Mouse (Mus musculus): ENCODE measurements around the gene P2rx6. TPM values are rescaled to one million over a fixed set of nuclear protein-coding genes. Genes with fewer than 3 reads are reported as not detected.
A peak's percentile ranks its signal among the peaks of the same experiment; 100 is the strongest.
"Not testable (repeated sequence)": the region's sequence is repeated elsewhere in the genome, so short reads cannot be mapped to it uniquely, and the experiment has no call there.

Gene P2rx6
- polyA plus RNA-seq, 1 experiment from 2014 or later: 0.33 TPM

- WGBS: 86% methylated on average over 3 of the region's 3 CpGs
- Histone ChIP-seq H3K27ac (no peak overlapping the region), H3K9ac (replicated peaks) (no peak overlapping the region), H3K36me3 (no peaks in the 10 kb centered on the region), H3K4me2 (no peak overlapping the region), H3K27me3 (peaks cover 11% of the 10 kb centered on the region), H3K4me1 (replicated peaks) (peaks cover 6% of the 10 kb centered on the region), H3K9me3 (no peaks in the 10 kb centered on the region), H3K4me3 (replicated peaks) (no peak overlapping the region)
- no peak for ATAC-seq (ENCODE audit: insufficient number of reproducible peaks, insufficient read depth, low FRiP score, low TSS enrichment, low read depth)
Observed at GRCm38 (mm10) chr16:17536584-17536983, 25.1 kb upstream of the P2rx6 start.

DNA sequence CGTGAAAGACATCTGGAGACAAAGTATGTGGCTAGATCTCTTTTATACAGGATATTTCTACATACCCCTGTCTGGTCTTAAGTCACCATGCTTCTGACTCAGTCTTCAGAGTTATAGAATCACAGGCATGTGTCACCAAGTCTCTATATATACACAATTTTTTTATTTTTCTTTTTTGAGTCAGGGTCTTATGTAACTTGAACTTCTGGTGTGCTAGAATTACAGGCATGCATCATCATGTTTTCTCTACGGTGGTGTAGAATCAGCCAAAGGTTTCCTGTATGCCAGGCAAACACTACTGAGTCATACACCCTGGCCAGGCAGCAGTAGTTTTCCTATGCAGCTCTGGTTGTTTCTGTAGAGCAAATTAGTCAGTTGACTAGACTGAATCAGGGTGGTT is 19.1 kb upstream of the P2rx6 start:
- Histone ChIP-seq H3K27me3 (peaks cover 11% of the 10 kb centered on the region), H3K4me2 (no peak overlapping the region), H3K9ac (replicated peaks) (no peak overlapping the region), H3K4me1 (replicated peaks) (no peaks in the 10 kb centered on the region), H3K4me3 (replicated peaks) (no peak overlapping the region), H3K9me3 (peaks cover 3% of the 10 kb centered on the region; the same call in 1 of the 2 replicates), H3K36me3 (no peaks in the 10 kb centered on the region), H3K27ac (no peak overlapping the region)
- 79% methylated on average over 2 of the region's 2 CpGs for WGBS
- no peak for ATAC-seq (ENCODE audit: insufficient number of reproducible peaks, insufficient read depth, low FRiP score, low TSS enrichment, low read depth)

- Histone ChIP-seq H3K36me3 (no peaks in the 10 kb centered on the region), H3K27ac (no peak overlapping the region), H3K4me3 (replicated peaks) (no peak overlapping the region), H3K9ac (replicated peaks) (no peak overlapping the region), H3K4me2 (no peak overlapping the region), H3K4me1 (replicated peaks) (peaks cover 20% of the 10 kb centered on the region), H3K9me3 (0 out of 2 replicates have a peak, but pooled peaks cover under 1% of the 10 kb centered on the region), H3K27me3 (peaks cover 6% of the 10 kb centered on the region; the same call in 1 of the 2 replicates)
- 75% methylated on average over 7 of the region's 7 CpGs for WGBS
- ATAC-seq (ENCODE audit: insufficient number of reproducible peaks, insufficient read depth, low FRiP score, low TSS enrichment, low read depth): no peak
Observed at GRCm38 (mm10) chr16:17552837-17553236, 8.8 kb upstream of the P2rx6 start.

DNA sequence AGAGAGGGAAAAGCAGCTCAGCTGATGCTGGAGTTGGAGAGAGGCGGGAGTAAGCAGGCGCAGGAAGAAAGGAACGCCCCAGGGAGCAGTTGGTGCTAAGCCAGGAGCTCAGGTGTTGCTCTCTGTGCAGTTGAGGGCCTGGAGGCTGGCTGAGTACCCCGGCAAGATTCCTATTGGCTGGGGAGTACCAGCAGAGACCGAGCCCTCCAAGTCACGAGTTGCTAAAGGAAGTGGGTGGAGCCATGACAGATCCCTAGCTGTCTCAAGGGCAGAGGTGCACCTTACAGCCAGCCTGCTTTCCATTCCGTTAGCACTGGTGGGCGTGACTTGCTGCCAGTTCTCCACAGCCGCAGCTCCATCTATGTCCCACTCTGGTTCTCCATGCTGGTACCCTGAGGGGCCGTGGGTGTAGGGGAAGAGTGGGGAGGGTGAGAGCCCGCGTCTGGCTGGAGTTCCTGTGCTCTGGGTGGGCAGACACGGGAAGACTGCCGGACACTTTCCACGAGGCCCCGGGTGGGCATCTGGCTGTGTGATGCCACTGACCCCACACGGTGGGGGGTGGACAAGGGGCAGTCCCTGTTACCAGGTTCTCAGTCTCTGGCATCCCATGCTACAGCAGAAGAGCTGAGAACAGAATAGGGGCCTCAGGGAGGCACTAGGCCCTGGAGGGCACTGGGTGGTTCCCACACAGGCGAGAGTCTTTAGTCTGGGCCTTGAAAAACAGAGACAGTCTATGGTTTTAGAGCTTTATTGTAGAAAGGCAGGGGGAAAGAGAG is 7.6 kb upstream of the P2rx6 start:
- no peaks in the 10 kb centered on the region for H3K36me3 ChIP-seq
- 8% methylated on average over 18 of the region's 18 CpGs for WGBS
- H3K4me1 ChIP-seq (replicated peaks): peaks cover 32% of the 10 kb centered on the region
- H3K4me2 ChIP-seq: peak overlapping the region; percentile 53
- peaks cover 9% of the 10 kb centered on the region for H3K27me3 ChIP-seq
- peak overlapping the region; percentile 18 for H3K4me3 ChIP-seq (replicated peaks)
- H3K9ac ChIP-seq (replicated peaks): no peak overlapping the region
- no peaks in the 10 kb centered on the region for H3K9me3 ChIP-seq
- peak; percentile 95 for ATAC-seq (ENCODE audit: insufficient number of reproducible peaks, insufficient read depth, low FRiP score, low TSS enrichment, low read depth)
- H3K27ac ChIP-seq: peak overlapping the region; percentile 87

DNA sequence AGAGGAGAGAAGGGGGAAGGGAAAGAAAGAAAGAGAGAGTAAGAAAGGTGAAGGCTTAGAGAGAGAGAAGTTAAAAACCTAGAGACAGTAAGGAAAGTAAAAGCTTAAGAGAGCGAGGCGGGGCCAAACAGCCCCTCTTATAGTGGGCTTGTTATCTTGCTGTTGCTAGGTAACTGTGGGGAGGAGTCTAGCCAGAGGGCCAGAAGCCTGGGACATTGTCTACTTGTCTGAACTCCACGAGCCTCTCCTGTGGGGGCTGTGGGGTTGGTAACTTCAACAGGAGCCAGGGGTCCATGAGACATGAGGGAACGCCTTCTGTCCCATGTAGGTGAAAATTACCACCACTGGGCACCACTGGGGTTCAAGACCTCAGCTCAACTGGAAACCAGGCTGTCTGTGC is 7.0 kb upstream of the P2rx6 start:
- H3K9me3 ChIP-seq; H3K36me3 ChIP-seq; H3K9ac ChIP-seq (replicated peaks); ATAC-seq (ENCODE audit: insufficient number of reproducible peaks, insufficient read depth, low FRiP score, low TSS enrichment, low read depth): not testable (repeated sequence)
- H3K27me3 ChIP-seq: peaks cover 15% of the 10 kb centered on the region; the same call in 1 of the 2 replicates
- H3K27ac ChIP-seq: peak overlapping the region; percentile 87
- H3K4me3 ChIP-seq (replicated peaks): 0 out of 2 replicates have a peak overlapping the region, but pooled peaks have one; percentile 18
- peak overlapping the region; percentile 53; the same call in 1 of the 2 replicates for H3K4me2 ChIP-seq
- WGBS: 29% methylated on average over 4 of the region's 4 CpGs
- peaks cover 35% of the 10 kb centered on the region for H3K4me1 ChIP-seq (replicated peaks)

- no peak overlapping the region for H3K9ac ChIP-seq (replicated peaks)
- H3K27ac ChIP-seq: no peak overlapping the region
- WGBS: 78% methylated on average over 4 of the region's 4 CpGs
- H3K4me1 ChIP-seq (replicated peaks): peaks cover 41% of the 10 kb centered on the region
- no peak overlapping the region for H3K4me3 ChIP-seq (replicated peaks)
- no peaks in the 10 kb centered on the region for H3K36me3 ChIP-seq
- H3K4me2 ChIP-seq: no peak overlapping the region
- peaks cover 29% of the 10 kb centered on the region for H3K27me3 ChIP-seq
- ATAC-seq (ENCODE audit: insufficient number of reproducible peaks, insufficient read depth, low FRiP score, low TSS enrichment, low read depth): no peak
- H3K9me3 ChIP-seq: no peaks in the 10 kb centered on the region
Observed at GRCm38 (mm10) chr16:17556180-17556579, 5.5 kb upstream of the P2rx6 start.

GRCm38 (mm10) chr16:17556907-17557306 is 4.8 kb upstream of the P2rx6 start:
- H3K4me2 ChIP-seq: no peak overlapping the region
- H3K9me3 ChIP-seq: no peaks in the 10 kb centered on the region
- no peaks in the 10 kb centered on the region for H3K36me3 ChIP-seq
- no peak overlapping the region for H3K27ac ChIP-seq
- ATAC-seq (ENCODE audit: insufficient number of reproducible peaks, insufficient read depth, low FRiP score, low TSS enrichment, low read depth): no peak
- WGBS: 48% methylated on average over 4 of the region's 4 CpGs
- peaks cover 49% of the 10 kb centered on the region for H3K4me1 ChIP-seq (replicated peaks)
- no peak overlapping the region for H3K4me3 ChIP-seq (replicated peaks)
- H3K27me3 ChIP-seq: peaks cover 35% of the 10 kb centered on the region
- H3K9ac ChIP-seq (replicated peaks): no peak overlapping the region

DNA sequence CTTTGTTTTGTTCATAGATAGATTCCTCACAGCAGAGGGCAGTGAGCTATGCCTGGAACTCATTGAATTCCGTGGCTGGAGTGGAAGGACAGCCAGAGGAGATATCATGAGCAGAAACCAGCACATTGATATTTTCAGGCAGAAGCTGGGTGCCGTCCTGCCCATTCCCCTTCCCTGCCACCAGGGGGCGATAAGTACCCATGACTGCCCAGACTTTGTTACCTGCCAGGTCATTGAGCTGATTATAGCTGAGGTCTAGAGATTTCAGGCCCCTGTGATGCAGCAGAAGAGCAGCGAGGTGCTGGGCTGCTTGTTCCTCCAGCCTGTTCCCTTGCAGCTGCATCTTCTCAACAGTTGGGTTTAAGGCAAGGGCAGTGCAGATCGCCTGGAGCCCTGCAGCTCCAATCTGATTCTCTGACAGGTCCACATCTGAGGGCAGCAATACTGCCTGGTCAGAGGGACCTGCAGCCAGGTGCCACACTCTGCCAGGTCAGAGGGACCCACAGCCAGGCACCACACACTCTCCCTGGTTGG is 3.7 kb upstream of the P2rx6 start:
- Histone ChIP-seq H3K9ac (replicated peaks) (no peak overlapping the region), H3K27me3 (peaks cover 46% of the 10 kb centered on the region), H3K36me3 (no peaks in the 10 kb centered on the region), H3K4me1 (replicated peaks) (peaks cover 52% of the 10 kb centered on the region), H3K9me3 (no peaks in the 10 kb centered on the region), H3K27ac (no peak overlapping the region), H3K4me2 (0 out of 2 replicates have a peak overlapping the region, but pooled peaks have one; percentile 25), H3K4me3 (replicated peaks) (no peak overlapping the region)
- no peak for ATAC-seq (ENCODE audit: insufficient number of reproducible peaks, insufficient read depth, low FRiP score, low TSS enrichment, low read depth)
- 2% methylated on average over 5 of the region's 5 CpGs for WGBS

DNA sequence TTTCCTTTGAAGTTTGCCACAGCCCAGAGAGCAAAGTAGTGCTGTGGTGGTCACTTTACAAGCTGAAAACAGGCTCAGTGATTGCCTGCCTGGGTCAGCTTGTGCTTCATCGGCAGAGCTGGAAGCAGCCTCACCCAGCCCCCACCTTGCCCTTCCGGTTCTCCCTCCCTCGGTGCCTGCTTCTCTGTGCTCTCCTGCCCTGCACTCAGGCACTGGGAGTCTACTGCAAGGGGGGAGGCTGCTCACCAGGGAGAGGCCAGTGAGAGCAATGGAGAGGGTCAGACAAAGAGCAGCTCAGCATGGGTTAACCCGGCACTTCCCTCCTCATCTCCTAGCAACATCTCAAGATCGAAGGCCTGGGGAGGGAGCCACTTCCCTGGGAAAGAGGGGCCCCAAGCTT is 2.9 kb upstream of the P2rx6 start:
- H3K4me1 ChIP-seq (replicated peaks): peaks cover 46% of the 10 kb centered on the region

DNA sequence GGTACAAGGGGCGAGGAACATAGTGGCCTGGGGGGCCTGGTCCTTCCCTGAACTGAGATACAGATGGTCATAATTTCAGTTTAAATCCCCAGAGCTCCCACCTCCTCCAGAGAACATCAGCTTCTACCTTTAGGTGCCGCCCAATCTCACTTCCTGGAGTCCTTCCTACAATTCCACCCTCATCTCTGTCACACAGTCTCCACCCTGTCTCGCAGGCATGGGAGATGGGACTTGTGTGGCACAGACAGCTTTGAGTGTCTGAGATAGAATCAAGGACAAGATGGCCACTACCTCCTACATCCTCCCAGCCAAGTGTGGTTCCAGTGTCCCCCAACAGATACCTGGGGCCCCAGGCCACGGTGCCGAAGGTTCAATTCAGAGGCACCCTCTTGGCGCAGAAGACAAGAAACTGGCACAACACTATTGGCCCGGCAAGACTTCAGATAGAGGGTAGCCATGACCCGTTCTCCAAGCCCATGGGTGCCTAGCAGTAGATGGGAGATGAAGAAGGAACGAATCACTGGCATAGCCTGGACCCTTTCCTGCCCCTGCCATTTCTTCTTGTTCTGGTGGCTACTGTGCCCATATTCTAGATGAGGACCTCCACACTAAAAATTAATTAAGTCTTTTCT is 2.2 kb upstream of the P2rx6 start:
- no peak overlapping the region for H3K27ac ChIP-seq
- H3K4me1 ChIP-seq (replicated peaks): peaks cover 39% of the 10 kb centered on the region
- H3K4me3 ChIP-seq (replicated peaks): no peak overlapping the region
- H3K36me3 ChIP-seq: no peaks in the 10 kb centered on the region
- no peak overlapping the region for H3K9ac ChIP-seq (replicated peaks)
- ATAC-seq (ENCODE audit: insufficient number of reproducible peaks, insufficient read depth, low FRiP score, low TSS enrichment, low read depth): no peak
- H3K4me2 ChIP-seq: no peak overlapping the region
- no peaks in the 10 kb centered on the region for H3K9me3 ChIP-seq
- peaks cover 56% of the 10 kb centered on the region for H3K27me3 ChIP-seq
- WGBS: 76% methylated on average over 9 of the region's 9 CpGs

More for the DNA sequence above, 2.9 kb upstream of the P2rx6 start:
- no peak for ATAC-seq (ENCODE audit: insufficient number of reproducible peaks, insufficient read depth, low FRiP score, low TSS enrichment, low read depth)
- Histone ChIP-seq H3K27me3 (peaks cover 49% of the 10 kb centered on the region), H3K9me3 (no peaks in the 10 kb centered on the region), H3K4me3 (replicated peaks) (no peak overlapping the region), H3K27ac (no peak overlapping the region), H3K9ac (replicated peaks) (peak overlapping the region; percentile 14; the same call in 1 of the 2 replicates), H3K36me3 (no peaks in the 10 kb centered on the region), H3K4me2 (peak overlapping the region; percentile 25)
- 0% methylated on average over 5 of the region's 5 CpGs for WGBS

GRCm38 (mm10) chr16:17561128-17561750 is 446 bp upstream of the P2rx6 start, which contains the start of gene Lrrc74b:
Gene Lrrc74b (minus strand): TSS chr16:17561247.
- Histone ChIP-seq H3K4me1 (replicated peaks) (peaks cover 32% of the 10 kb centered on the region), H3K9me3 (no peaks in the 10 kb centered on the region), H3K36me3 (no peaks in the 10 kb centered on the region), H3K27ac (0 out of 2 replicates have a peak within 1 kb of the TSS, but pooled peaks have one; percentile 12), H3K4me2 (peak within 1 kb of the TSS; percentile 54), H3K9ac (replicated peaks) (peak within 1 kb of the TSS; percentile 42; the same call in 1 of the 2 replicates), H3K4me3 (replicated peaks) (peak within 1 kb of the TSS; percentile 23), H3K27me3 (peaks cover 57% of the 10 kb centered on the region)
- WGBS: 1% methylated on average over 22 of the region's 22 CpGs
- peak; percentile 66; the same call in 1 of the 2 replicates for ATAC-seq (ENCODE audit: insufficient number of reproducible peaks, insufficient read depth, low FRiP score, low TSS enrichment, low read depth)
